Mouse (Mus musculus): ENCODE data around the gene Tbx21. TPM values are rescaled to one million over a fixed set of nuclear protein-coding genes. Genes with fewer than 3 reads are reported as not detected.

Tbx21 gene
- total RNA-seq, 1 experiment from 2014 or later = 0.45 TPM

- ATAC-seq (replicated peaks in 1 of 2; ENCODE audit: insufficient read depth in 1 of 2, low FRiP score in 2 of 2, low TSS enrichment in 1 of 2, low read depth in 1 of 2, poor library complexity in 2 of 2, severe bottlenecking in 2 of 2) = no peak
Measured at GRCm38 (mm10) chr11:97065538-97066295, 49.4 kb downstream of the Tbx21 start.

DNA sequence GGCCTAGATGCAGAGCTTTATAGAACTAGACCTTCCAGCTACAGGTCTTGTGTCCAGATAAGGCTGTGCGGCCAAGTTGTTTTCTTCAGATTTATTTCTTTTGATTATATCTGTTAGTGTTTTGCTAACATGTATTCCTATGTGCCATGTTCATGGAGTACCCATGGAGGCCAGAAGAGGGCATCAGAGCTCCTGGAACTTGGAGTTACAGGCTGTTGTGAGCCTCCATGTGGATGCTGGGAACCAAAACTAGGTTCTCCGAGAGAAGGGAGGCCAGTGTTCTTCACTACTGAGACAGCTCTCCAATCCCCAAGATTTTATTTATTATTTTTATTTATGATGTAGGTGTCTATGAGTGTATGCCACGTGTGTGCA, 51.2 kb downstream of the Tbx21 start:
- ATAC-seq (replicated peaks in 1 of 2; ENCODE audit: insufficient read depth in 1 of 2, low FRiP score in 2 of 2, low TSS enrichment in 1 of 2, low read depth in 1 of 2, poor library complexity in 2 of 2, severe bottlenecking in 2 of 2) = no peak

- no peak for ATAC-seq (replicated peaks in 1 of 2; ENCODE audit: insufficient read depth in 1 of 2, low FRiP score in 2 of 2, low TSS enrichment in 1 of 2, low read depth in 1 of 2, poor library complexity in 2 of 2, severe bottlenecking in 2 of 2)
Measured at GRCm38 (mm10) chr11:97063274-97063920, 51.7 kb downstream of the Tbx21 start.

- peak; percentile 14 to 34; a peak in 3 of 4 replicates for ATAC-seq (replicated peaks in 1 of 2; ENCODE audit: insufficient read depth in 1 of 2, low FRiP score in 2 of 2, low TSS enrichment in 1 of 2, low read depth in 1 of 2, poor library complexity in 2 of 2, severe bottlenecking in 2 of 2)
Measured at GRCm38 (mm10) chr11:97052219-97052646, 62.9 kb downstream of the Tbx21 start.

DNA sequence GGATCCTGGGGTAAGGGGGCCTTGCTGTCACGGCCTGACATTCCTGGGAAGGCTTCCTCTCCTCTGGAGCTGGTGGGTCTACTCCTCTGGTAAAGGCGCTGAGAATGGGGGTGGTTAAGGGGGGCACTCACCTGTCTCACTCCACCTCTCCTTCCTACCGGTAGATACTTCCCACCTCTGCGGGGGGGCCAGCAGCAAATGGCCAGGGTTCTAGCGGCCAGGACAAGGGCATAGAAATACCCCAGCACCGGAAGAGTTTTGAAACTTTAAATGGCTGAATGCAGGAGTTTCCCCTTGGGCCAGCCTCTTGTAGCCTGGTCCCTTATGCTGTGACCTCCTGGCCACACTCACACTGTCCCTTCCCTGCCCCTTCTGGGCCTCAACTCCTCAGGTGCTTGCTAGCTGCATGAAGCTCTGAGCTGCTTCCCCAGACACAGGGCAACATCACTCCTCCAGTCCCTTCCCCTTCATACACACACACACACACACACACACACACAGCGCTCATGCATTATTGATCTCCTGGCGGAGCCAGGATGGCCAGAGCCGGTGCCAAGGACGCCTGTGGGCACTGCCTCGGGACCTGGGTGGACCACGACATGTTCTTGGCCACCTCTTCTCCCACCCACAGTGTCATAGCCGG, 64.1 kb downstream of the Tbx21 start:
- ATAC-seq (replicated peaks in 1 of 2; ENCODE audit: insufficient read depth in 1 of 2, low FRiP score in 2 of 2, low TSS enrichment in 1 of 2, low read depth in 1 of 2, poor library complexity in 2 of 2, severe bottlenecking in 2 of 2) = no peak

DNA sequence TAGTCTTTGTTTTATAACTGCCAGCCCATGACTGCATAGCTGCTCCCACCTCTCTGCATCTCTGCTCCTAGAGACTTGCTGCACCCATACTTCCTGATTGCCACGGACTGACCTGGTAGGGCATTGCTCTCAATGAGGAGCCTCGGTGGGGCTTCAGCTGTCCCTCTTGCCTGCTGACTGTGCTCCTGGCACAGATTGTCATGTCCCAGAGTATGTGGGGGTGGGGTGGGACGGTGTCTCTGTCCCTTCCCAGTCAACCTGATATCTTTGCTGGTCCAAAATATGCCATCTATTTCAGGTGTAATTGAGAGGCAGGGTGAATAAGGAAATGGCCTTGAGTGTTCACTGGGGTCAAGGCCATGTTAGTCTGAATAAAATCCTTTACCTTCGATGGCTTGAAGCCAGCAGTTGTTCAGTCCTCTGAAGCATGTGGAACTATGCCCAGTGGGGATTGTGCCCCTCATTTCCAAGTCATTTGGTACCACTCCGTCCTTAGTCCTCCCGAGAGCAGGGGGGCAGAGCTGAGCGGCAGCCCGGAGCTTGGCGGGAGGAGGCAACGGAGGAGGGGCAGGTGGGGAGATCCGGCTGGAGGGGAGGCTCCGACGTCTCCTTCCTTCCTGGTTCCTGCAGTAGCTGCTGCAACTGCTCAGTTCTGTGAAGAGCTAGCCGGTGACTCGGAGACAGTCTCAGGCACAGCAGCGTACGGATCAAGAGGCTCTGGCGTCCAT, 64.8 kb downstream of the Tbx21 start, which contains the start of gene Osbpl7:
Gene Osbpl7 (plus strand): TSS at position 413 of the 728 bp plus-strand sequence.
- ATAC-seq (replicated peaks in 1 of 2; ENCODE audit: insufficient read depth in 1 of 2, low FRiP score in 2 of 2, low TSS enrichment in 1 of 2, low read depth in 1 of 2, poor library complexity in 2 of 2, severe bottlenecking in 2 of 2) = peak; percentile 85 to 93

GRCm38 (mm10) chr11:97049492-97050085, 65.5 kb downstream of the Tbx21 start:
- ATAC-seq (replicated peaks in 1 of 2; ENCODE audit: insufficient read depth in 1 of 2, low FRiP score in 2 of 2, low TSS enrichment in 1 of 2, low read depth in 1 of 2, poor library complexity in 2 of 2, severe bottlenecking in 2 of 2) = no peak

GRCm38 (mm10) chr11:97048090-97048650, 67.0 kb downstream of the Tbx21 start:
- ATAC-seq (replicated peaks in 1 of 2; ENCODE audit: insufficient read depth in 1 of 2, low FRiP score in 2 of 2, low TSS enrichment in 1 of 2, low read depth in 1 of 2, poor library complexity in 2 of 2, severe bottlenecking in 2 of 2) = no peak

Other genes with a start within 250 kb of the Tbx21 start
- gene Cdk5rap3, start 198.8 kb downstream of the Tbx21 start, total RNA-seq (2017) = 48.3 and 59.6 TPM in 2 replicates
- gene Prr15l, start 187.2 kb downstream of the Tbx21 start, total RNA-seq (2017) = 0.74 TPM in 1 of 2 replicates, not detected in the other
- 32.5 and 32.6 TPM in 2 replicates for gene Pnpo, start 171.3 kb downstream of the Tbx21 start, total RNA-seq (2017)
- 2.5 and 3.1 TPM in 2 replicates for gene Sp2, start 132.4 kb downstream of the Tbx21 start, total RNA-seq (2017)
- 0.05 and 0.19 TPM in 2 replicates for gene Sp6, start 101.9 kb downstream of the Tbx21 start, total RNA-seq (2017)
- 22.6 and 35.3 TPM in 2 replicates for gene Scrn2, start 85.4 kb downstream of the Tbx21 start, total RNA-seq (2017)
- 0.63 TPM in 1 of 2 replicates, not detected in the other for gene Lrrc46, start 73.9 kb downstream of the Tbx21 start, total RNA-seq (2017)
- gene Mrpl10, start 73.8 kb downstream of the Tbx21 start, total RNA-seq (2017) = 13.9 and 17.1 TPM in 2 replicates
- gene Osbpl7, start 64.7 kb downstream of the Tbx21 start, total RNA-seq (2017) = 13.3 and 13.4 TPM in 2 replicates
- gene Tbkbp1, start 36.2 kb upstream of the Tbx21 start, total RNA-seq (2017) = 6.6 and 8.1 TPM in 2 replicates
- 329 and 360 TPM in 2 replicates for gene Kpnb1, start 72.5 kb upstream of the Tbx21 start, total RNA-seq (2017)
- 33.1 and 59.0 TPM in 2 replicates for gene Npepps, start 165.3 kb upstream of the Tbx21 start, total RNA-seq (2017)
- 21.4 and 22.7 TPM in 2 replicates for gene Mrpl45, start 200.4 kb upstream of the Tbx21 start, total RNA-seq (2017)
- gene Gpr179, start 236.7 kb upstream of the Tbx21 start, total RNA-seq (2017) = 0.10 and 0.31 TPM in 2 replicates
- gene Socs7, start 247.2 kb upstream of the Tbx21 start, total RNA-seq (2017) = 12.8 and 13.6 TPM in 2 replicates

All from hematopoietic stem cell, adult 5-6 weeks (primary cell).